Mouse (Mus musculus) liver, embryonic 14.5 days (tissue): ENCODE data around the gene Hipk3.

Experiments
- CTCF ChIP-seq: IDR thresholded peaks from 2 replicates; pipeline ENCODE4 v1.5.1; 2016; ENCODE audit warnings: antibody characterized with exemption, low read depth, control low read depth
- EP300 ChIP-seq: IDR thresholded peaks from 2 replicates; pipeline ENCODE4 v1.6.1; 2016; ENCODE audit warnings: antibody characterized with exemption, low read depth

DNA sequence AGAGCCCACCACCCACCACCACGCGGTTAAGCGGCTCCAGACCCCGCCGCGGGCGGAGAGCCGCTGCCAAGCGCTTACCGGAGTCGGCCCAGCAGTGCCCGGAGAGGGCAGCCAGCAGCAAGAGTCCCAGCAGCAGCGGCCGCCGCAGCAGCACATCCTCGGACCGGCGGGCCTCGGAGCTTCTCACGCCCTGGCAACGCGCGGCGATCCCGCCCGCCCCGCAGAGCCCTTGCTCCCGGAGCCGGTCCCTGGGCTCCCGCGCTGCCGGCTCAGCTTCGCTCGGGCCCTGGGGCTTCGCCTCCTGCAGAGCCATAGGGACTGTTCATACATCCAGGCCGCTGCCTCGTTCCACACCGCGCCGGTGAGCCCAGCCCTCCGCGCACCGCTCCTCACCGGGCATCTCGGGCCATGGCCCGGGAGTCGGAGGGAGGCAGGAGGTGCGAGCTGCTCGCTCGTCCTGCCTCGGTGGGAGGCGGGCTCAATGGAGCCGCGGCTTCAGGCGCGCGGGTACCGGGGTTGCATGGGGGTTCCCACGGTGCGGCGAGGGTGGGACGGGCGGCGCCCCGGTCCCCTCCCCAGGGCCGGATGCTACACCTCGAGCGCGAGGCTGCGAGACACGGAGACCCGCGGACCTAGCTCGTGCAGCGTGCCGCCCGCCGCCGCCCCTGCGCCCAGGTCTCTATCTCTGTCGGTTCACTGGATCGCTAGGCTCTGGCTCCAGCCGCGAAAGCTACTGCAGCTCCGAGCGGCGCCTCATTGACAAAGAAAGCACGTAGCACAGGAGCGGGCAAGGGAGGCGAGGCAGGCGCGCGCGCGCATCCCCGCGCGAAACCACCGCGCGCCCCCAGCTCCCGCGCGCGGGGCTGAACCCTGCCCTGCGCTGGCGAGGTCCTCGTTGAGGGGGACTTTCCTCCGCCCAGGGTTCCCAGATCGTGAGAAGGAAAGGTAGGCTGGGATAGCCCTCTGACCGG, 84.1 kb downstream of the Hipk3 start:
- TF ChIP-seq CTCF (no peak), EP300 (no peak)
